Mouse (Mus musculus): ENCODE measurements at regions not wholly inside any gene's neighbourhood (a gene's known extent, or its start where the extent isn't known, plus 50 kb on each side); places are given as distances from the start of the nearest gene placed in this dataset.
"Not testable (repeated sequence)": the region's sequence is repeated elsewhere in the genome, so short reads cannot be mapped to it uniquely, and the experiment has no call there.

GRCm38 (mm10) chr14:46573401-46573800 lies 182.9 kb upstream of the Bmp4 start:
- no peaks in the 10 kb centered on the region for H3K9me3 ChIP-seq (replicated peaks)
- no peaks in the 10 kb centered on the region for H3K36me3 ChIP-seq
- H3K4me1 ChIP-seq = peaks cover 62% of the 10 kb centered on the region
- whole genome bisulfite sequencing = 57% methylated on average over 6 of the region's 6 CpGs
- H3K4me3 ChIP-seq = no peak overlapping the region
- DNase-seq (ENCODE audit: low spot score) = no peak
- peaks cover 7% of the 10 kb centered on the region for H3K27me3 ChIP-seq (ENCODE audit: low read depth, poor library complexity, severe bottlenecking)
- 0 out of 2 replicates have a peak overlapping the region, but pooled peaks have one; percentile 20 for H3K27ac ChIP-seq

- not testable (repeated sequence) for H3K27me3 ChIP-seq (ENCODE audit: low read depth, poor library complexity, severe bottlenecking); H3K36me3 ChIP-seq; H3K9me3 ChIP-seq (replicated peaks); H3K4me3 ChIP-seq; H3K27ac ChIP-seq; DNase-seq (ENCODE audit: low spot score)
- 73% methylated on average over 2 of the region's 2 CpGs for WGBS
- H3K4me1 ChIP-seq = peaks cover 62% of the 10 kb centered on the region
Observed at GRCm38 (mm10) chr14:46572972-46573371, 182.5 kb upstream of the Bmp4 start.

GRCm38 (mm10) chr14:46571841-46572240 lies 181.4 kb upstream of the Bmp4 start:
- WGBS = 83% methylated on average over 1 of the region's 1 CpGs

GRCm38 (mm10) chr14:46569273-46569672 lies 178.8 kb upstream of the Bmp4 start:
- Histone ChIP-seq H3K4me1 (peaks cover 52% of the 10 kb centered on the region), H3K36me3 (no peaks in the 10 kb centered on the region), H3K4me3 (no peak overlapping the region), H3K9me3 (replicated peaks) (no peaks in the 10 kb centered on the region), H3K27me3 (ENCODE audit: low read depth, poor library complexity, severe bottlenecking) (peaks cover 18% of the 10 kb centered on the region), H3K27ac (0 out of 2 replicates have a peak overlapping the region, but pooled peaks have one; percentile 15)
- 85% methylated on average over 8 of the region's 8 CpGs for WGBS
- DNase-seq (ENCODE audit: low spot score) = no peak

More at GRCm38 (mm10) chr14:46571841-46572240, 181.4 kb upstream of the Bmp4 start:
- Histone ChIP-seq H3K4me1 (peaks cover 66% of the 10 kb centered on the region), H3K9me3 (replicated peaks) (no peaks in the 10 kb centered on the region), H3K27ac (peak overlapping the region; percentile 21; the same call in 1 of the 2 replicates), H3K36me3 (no peaks in the 10 kb centered on the region), H3K4me3 (no peak overlapping the region), H3K27me3 (ENCODE audit: low read depth, poor library complexity, severe bottlenecking) (peaks cover 9% of the 10 kb centered on the region)
- DNase-seq (ENCODE audit: low spot score) = no peak

- peak; percentile 44 for DNase-seq (ENCODE audit: low spot score)
- Histone ChIP-seq H3K27ac (peak overlapping the region; percentile 63), H3K4me1 (peaks cover 51% of the 10 kb centered on the region), H3K9me3 (replicated peaks) (no peaks in the 10 kb centered on the region), H3K36me3 (no peaks in the 10 kb centered on the region), H3K4me3 (no peak overlapping the region), H3K27me3 (ENCODE audit: low read depth, poor library complexity, severe bottlenecking) (peaks cover 23% of the 10 kb centered on the region)
- WGBS = 7% methylated on average over 3 of the region's 3 CpGs
Observed at GRCm38 (mm10) chr14:46567411-46567780, 176.9 kb upstream of the Bmp4 start.

GRCm38 (mm10) chr14:46566681-46567410 lies 176.4 kb upstream of the Bmp4 start:
- no peak for DNase-seq (ENCODE audit: low spot score)

GRCm38 (mm10) chr14:46564998-46565397 lies 174.5 kb upstream of the Bmp4 start:
- WGBS = 13% methylated on average over 3 of the region's 3 CpGs
- Histone ChIP-seq H3K27me3 (ENCODE audit: low read depth, poor library complexity, severe bottlenecking) (peaks cover 17% of the 10 kb centered on the region; the same call in 1 of the 2 replicates), H3K27ac (no peak overlapping the region), H3K4me3 (no peak overlapping the region), H3K9me3 (replicated peaks) (no peaks in the 10 kb centered on the region), H3K4me1 (peaks cover 43% of the 10 kb centered on the region), H3K36me3 (no peaks in the 10 kb centered on the region)
- DNase-seq (ENCODE audit: low spot score) = peak; percentile 68

More at GRCm38 (mm10) chr14:46566681-46567410, 176.4 kb upstream of the Bmp4 start:
- Histone ChIP-seq H3K4me3 (no peak overlapping the region), H3K9me3 (replicated peaks) (no peaks in the 10 kb centered on the region), H3K27me3 (ENCODE audit: low read depth, poor library complexity, severe bottlenecking) (peaks cover 20% of the 10 kb centered on the region), H3K27ac (peak overlapping the region; percentile 21; the same call in 1 of the 2 replicates), H3K4me1 (peaks cover 51% of the 10 kb centered on the region), H3K36me3 (no peaks in the 10 kb centered on the region)
- 15% methylated on average over 9 of the region's 9 CpGs for WGBS

- WGBS = 96% methylated on average over 5 of the region's 5 CpGs
- H3K27me3 ChIP-seq (ENCODE audit: low read depth, poor library complexity, severe bottlenecking) = peaks cover 23% of the 10 kb centered on the region; the same call in 1 of the 2 replicates
- no peak for DNase-seq (ENCODE audit: low spot score)
- no peaks in the 10 kb centered on the region for H3K9me3 ChIP-seq (replicated peaks)
- no peaks in the 10 kb centered on the region for H3K36me3 ChIP-seq
- no peak overlapping the region for H3K27ac ChIP-seq
- no peak overlapping the region for H3K4me3 ChIP-seq
- H3K4me1 ChIP-seq = peaks cover 20% of the 10 kb centered on the region
Observed at GRCm38 (mm10) chr14:46562016-46562415, 171.5 kb upstream of the Bmp4 start.

- Histone ChIP-seq H3K4me1 (peaks cover 4% of the 10 kb centered on the region), H3K27ac (no peak overlapping the region), H3K36me3 (no peaks in the 10 kb centered on the region), H3K4me3 (no peak overlapping the region), H3K9me3 (replicated peaks) (no peaks in the 10 kb centered on the region), H3K27me3 (ENCODE audit: low read depth, poor library complexity, severe bottlenecking) (0 out of 2 replicates have a peak, but pooled peaks cover 3% of the 10 kb centered on the region)
- no peak for DNase-seq (ENCODE audit: low spot score)
- 93% methylated on average over 2 of the region's 2 CpGs for WGBS
Observed at GRCm38 (mm10) chr14:46553239-46553638, 162.8 kb upstream of the Bmp4 start.

GRCm38 (mm10) chr14:46546146-46546545 lies 155.7 kb upstream of the Bmp4 start:
- H3K4me3 ChIP-seq = no peak overlapping the region
- WGBS = 46% methylated on average over 6 of the region's 6 CpGs
- H3K9me3 ChIP-seq (replicated peaks) = no peaks in the 10 kb centered on the region
- H3K27me3 ChIP-seq (ENCODE audit: low read depth, poor library complexity, severe bottlenecking) = no peaks in the 10 kb centered on the region
- 0 out of 2 replicates have a peak, but pooled peaks cover 5% of the 10 kb centered on the region for H3K4me1 ChIP-seq
- DNase-seq (ENCODE audit: low spot score) = no peak
- no peak overlapping the region for H3K27ac ChIP-seq
- H3K36me3 ChIP-seq = no peaks in the 10 kb centered on the region

- Histone ChIP-seq H3K4me3 (no peak overlapping the region), H3K4me1 (no peaks in the 10 kb centered on the region), H3K9me3 (replicated peaks) (no peaks in the 10 kb centered on the region), H3K36me3 (no peaks in the 10 kb centered on the region), H3K27me3 (ENCODE audit: low read depth, poor library complexity, severe bottlenecking) (no peaks in the 10 kb centered on the region), H3K27ac (no peak overlapping the region)
- no peak for DNase-seq (ENCODE audit: low spot score)
- 90% methylated on average over 6 of the region's 6 CpGs for WGBS
Observed at GRCm38 (mm10) chr14:46539466-46540187, 149.2 kb upstream of the Bmp4 start.

- Histone ChIP-seq H3K27me3 (ENCODE audit: low read depth, poor library complexity, severe bottlenecking) (no peaks in the 10 kb centered on the region), H3K9me3 (replicated peaks) (no peaks in the 10 kb centered on the region), H3K4me1 (no peaks in the 10 kb centered on the region), H3K36me3 (no peaks in the 10 kb centered on the region), H3K27ac (no peak overlapping the region), H3K4me3 (no peak overlapping the region)
- DNase-seq (ENCODE audit: low spot score) = no peak
- WGBS = 87% methylated on average over 10 of the region's 10 CpGs
Observed at GRCm38 (mm10) chr14:46536002-46536762, 145.7 kb upstream of the Bmp4 start.

All from limb, embryonic 10.5 days (tissue).